Mouse (Mus musculus) large intestine, adult 2 months (tissue): ENCODE results near the gene Shank1. TPM values are rescaled to one million over a fixed set of nuclear protein-coding genes. Genes with fewer than 3 reads are reported as not detected.

Experiments used
- DNase-seq: peaks from one replicate; pipeline ENCODE4 v3.0.0-alpha.2; 2012; ENCODE audit warnings: low read depth, low spot score
- WGBS: fragments of 180-500 bp; shearing (Covaris S2); methylation state at CpG from one replicate; pipeline ENCODE4 v1.1.7; 2018; 5-methylcytosine and 5-hydroxymethylcytosine counted together
- polyA plus RNA-seq: library from polyadenylated mRNA; depleted of rRNA; stranded (reverse); fragments of >200 nt; gene quantifications from 2 replicates; pipeline ENCODE4 v1.2.3, GENCODE M21; 2012

The Shank1 gene
- polyA plus RNA-seq, 1 experiment = 0.48 TPM

- DNase-seq = no peak
These were observed 6.4 kb upstream of the Shank1 start for GRCm38 (mm10) chr7:44303346-44304340.

GRCm38 (mm10) chr7:44304463-44304774 lies 5.6 kb upstream of the Shank1 start:
- DNase-seq = no peak
- WGBS = 2% methylated on average over 25 of the region's 25 CpGs

More at GRCm38 (mm10) chr7:44303346-44304340, 6.4 kb upstream of the Shank1 start:
- WGBS = 83% methylated on average over 14 of the region's 14 CpGs

GRCm38 (mm10) chr7:44304775-44305641 lies 5.0 kb upstream of the Shank1 start:
- WGBS = under 1% methylated on average over 49 of the region's 49 CpGs
- DNase-seq = peak; percentile 99

GRCm38 (mm10) chr7:44305686-44306085 lies 4.4 kb upstream of the Shank1 start:
- DNase-seq = no peak
- 16% methylated on average over 16 of the region's 16 CpGs for WGBS

- DNase-seq = no peak
These were observed 3.4 kb upstream of the Shank1 start, which contains the start of gene Clec11a for GRCm38 (mm10) chr7:44306516-44307240. Gene Clec11a (minus strand): TSS chr7:44306902.

GRCm38 (mm10) chr7:44307261-44308020 lies 2.6 kb upstream of the Shank1 start:
- 52% methylated on average over 9 of the region's 9 CpGs for WGBS

More at GRCm38 (mm10) chr7:44306516-44307240, 3.4 kb upstream of the Shank1 start, which contains the start of gene Clec11a:
- 74% methylated on average over 6 of the region's 6 CpGs for WGBS

GRCm38 (mm10) chr7:44310285-44310877 lies 328 bp downstream of the Shank1 start:
- WGBS = under 1% methylated on average over 39 of the region's 40 CpGs
- DNase-seq = no peak

More at GRCm38 (mm10) chr7:44307261-44308020, 2.6 kb upstream of the Shank1 start:
- no peak for DNase-seq

- no peak for DNase-seq
These were observed 1.0 kb downstream of the Shank1 start for GRCm38 (mm10) chr7:44310878-44311712.

GRCm38 (mm10) chr7:44311713-44312304 lies 1.8 kb downstream of the Shank1 start:
- no peak for DNase-seq
- WGBS = 21% methylated on average over 6 of the region's 6 CpGs

More at GRCm38 (mm10) chr7:44310878-44311712, 1.0 kb downstream of the Shank1 start:
- 5% methylated on average over 38 of the region's 38 CpGs for WGBS

- DNase-seq = no peak
- 53% methylated on average over 16 of the region's 16 CpGs for WGBS
These were observed 2.4 kb downstream of the Shank1 start for GRCm38 (mm10) chr7:44312484-44312883.

GRCm38 (mm10) chr7:44317913-44318312 lies 7.9 kb downstream of the Shank1 start:
- 22% methylated on average over 4 of the region's 4 CpGs for WGBS
- no peak for DNase-seq

- WGBS = 43% methylated on average over 8 of the region's 8 CpGs
- DNase-seq = no peak
These were observed 10.8 kb downstream of the Shank1 start for GRCm38 (mm10) chr7:44320886-44321285.

- DNase-seq = no peak
- 82% methylated on average over 1 of the region's 1 CpGs for WGBS
These were observed 12.2 kb downstream of the Shank1 start for GRCm38 (mm10) chr7:44322290-44322689.

GRCm38 (mm10) chr7:44326614-44327013 lies 16.6 kb downstream of the Shank1 start:
- no peak for DNase-seq
- WGBS = 42% methylated on average over 6 of the region's 6 CpGs

- WGBS = 39% methylated on average over 3 of the region's 3 CpGs
- no peak for DNase-seq
These were observed 22.3 kb downstream of the Shank1 start for GRCm38 (mm10) chr7:44332336-44332735.

GRCm38 (mm10) chr7:44334139-44334538 lies 24.1 kb downstream of the Shank1 start:
- no peak for DNase-seq
- WGBS = 65% methylated on average over 14 of the region's 14 CpGs
